Mouse (Mus musculus) thymus, adult 2 months (tissue): ENCODE measurements at regions not wholly inside any gene's neighbourhood (a gene's known extent, or its start where the extent isn't known, plus 50 kb on each side); places are given as distances from the start of the nearest gene placed in this dataset.

Source experiments
- DNase-seq: peaks from one replicate; pipeline ENCODE4 v3.0.0; 2021
- H3K27ac ChIP-seq: fragments of 200-500 bp; 2 replicates; pipeline ENCODE4 v1.5.1; 2012; ENCODE audit warnings: low read length, control low read depth; ENCODE audit not compliant: control insufficient read depth, insufficient read depth
- H3K27me3 ChIP-seq: fragments of 200-500 bp; 2 replicates; pipeline ENCODE4 v1.6.1; 2012; ENCODE audit warnings: mild to moderate bottlenecking, low read length, moderate library complexity, mixed read lengths; ENCODE audit not compliant: control insufficient read depth, insufficient read depth
- H3K36me3 ChIP-seq: fragments of 200-500 bp; 2 replicates; pipeline ENCODE4 v1.6.1; 2012; ENCODE audit warnings: mild to moderate bottlenecking, low read length, moderate library complexity; ENCODE audit not compliant: control insufficient read depth, insufficient read depth
- H3K4me1 ChIP-seq: fragments of 200-500 bp; replicated peaks from 2 replicates; pipeline ENCODE4 v1.6.1; 2012; ENCODE audit warnings: low read length; ENCODE audit not compliant: control insufficient read depth, insufficient read depth
- H3K4me3 ChIP-seq: fragments of 200-500 bp; 2 replicates; pipeline ENCODE4 v1.5.1; 2012; ENCODE audit warnings: mild to moderate bottlenecking, low read length, control low read depth, moderate library complexity; ENCODE audit not compliant: control insufficient read depth, insufficient read depth
- CTCF ChIP-seq: fragments of 200-500 bp; IDR thresholded peaks from 2 replicates; pipeline ENCODE4 v1.5.1; 2012; ENCODE audit warnings: mild to moderate bottlenecking, control low read depth, low read length, moderate library complexity, borderline replicate concordance; ENCODE audit not compliant: control insufficient read depth, poor library complexity, insufficient read depth; ENCODE audit errors: extremely low read depth
- POLR2A ChIP-seq: fragments of 200-500 bp; IDR thresholded peaks from 2 replicates; pipeline ENCODE4 v1.6.1; 2012; ENCODE audit warnings: mild to moderate bottlenecking, low read length, control low read depth, moderate library complexity; ENCODE audit not compliant: control insufficient read depth, poor library complexity, insufficient read depth; ENCODE audit errors: extremely low read depth
- WGBS: fragments of 180-500 bp; shearing (Covaris S2); methylation state at CpG from one replicate; pipeline ENCODE4 v1.1.7; 2018; 5-methylcytosine and 5-hydroxymethylcytosine counted together

- H3K4me1 ChIP-seq, result no peaks in the 10 kb centered on the region
- WGBS, result 78% methylated on average over 1 of the region's 1 CpGs
- no peaks in the 10 kb centered on the region for H3K36me3 ChIP-seq
- no peak for TF ChIP-seq CTCF
- no peak for TF ChIP-seq POLR2A
- no peak overlapping the region for H3K4me3 ChIP-seq
- H3K27ac ChIP-seq, result no peak overlapping the region
- no peaks in the 10 kb centered on the region for H3K27me3 ChIP-seq
- DNase-seq, result no peak
These were observed 138.3 kb downstream of the Otol1 start for GRCm38 (mm10) chr3:70145728-70146127.

GRCm38 (mm10) chr3:70151156-70151555 lies 143.7 kb downstream of the Otol1 start:
- DNase-seq, result no peak
- H3K4me3 ChIP-seq, result no peak overlapping the region
- no peaks in the 10 kb centered on the region for H3K36me3 ChIP-seq
- H3K27me3 ChIP-seq, result no peaks in the 10 kb centered on the region
- H3K4me1 ChIP-seq, result no peaks in the 10 kb centered on the region
- 86% methylated on average over 5 of the region's 5 CpGs for WGBS
- TF ChIP-seq POLR2A (no peak), CTCF (no peak)
- H3K27ac ChIP-seq, result no peak overlapping the region

- Histone ChIP-seq H3K4me3 (no peak overlapping the region), H3K27ac (no peak overlapping the region), H3K36me3 (no peaks in the 10 kb centered on the region), H3K4me1 (no peaks in the 10 kb centered on the region), H3K27me3 (no peaks in the 10 kb centered on the region)
- 89% methylated on average over 9 of the region's 9 CpGs for WGBS
- TF ChIP-seq CTCF (no peak), POLR2A (no peak)
- no peak for DNase-seq
These were observed 152.6 kb downstream of the Otol1 start for GRCm38 (mm10) chr3:70160043-70160442.

DNA sequence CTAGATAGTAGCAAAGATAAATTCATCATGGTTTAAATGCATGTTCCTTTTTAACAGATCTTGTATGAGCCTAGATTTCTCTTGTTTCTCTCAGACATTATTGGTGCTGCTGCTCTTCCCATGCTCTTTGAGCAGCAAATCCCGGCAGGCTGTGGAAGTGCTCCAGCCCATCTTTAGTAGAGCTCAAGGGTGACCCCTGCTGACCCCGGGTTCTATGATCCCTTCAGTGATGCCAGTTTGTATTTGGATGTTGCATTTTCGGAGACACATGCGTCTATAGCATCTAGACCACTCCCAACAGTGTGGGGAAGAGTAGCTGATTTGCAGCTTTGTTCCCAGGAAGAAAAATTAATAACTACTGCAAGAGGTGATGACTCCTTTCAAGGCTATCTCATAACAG lies 164.3 kb downstream of the Otol1 start:
- Histone ChIP-seq H3K27me3 (no peaks in the 10 kb centered on the region), H3K36me3 (no peaks in the 10 kb centered on the region), H3K4me3 (no peak overlapping the region), H3K4me1 (no peaks in the 10 kb centered on the region), H3K27ac (no peak overlapping the region)
- TF ChIP-seq CTCF, result no peak
- no peak for TF ChIP-seq POLR2A
- no peak for DNase-seq
- WGBS, result 54% methylated on average over 4 of the region's 4 CpGs

DNA sequence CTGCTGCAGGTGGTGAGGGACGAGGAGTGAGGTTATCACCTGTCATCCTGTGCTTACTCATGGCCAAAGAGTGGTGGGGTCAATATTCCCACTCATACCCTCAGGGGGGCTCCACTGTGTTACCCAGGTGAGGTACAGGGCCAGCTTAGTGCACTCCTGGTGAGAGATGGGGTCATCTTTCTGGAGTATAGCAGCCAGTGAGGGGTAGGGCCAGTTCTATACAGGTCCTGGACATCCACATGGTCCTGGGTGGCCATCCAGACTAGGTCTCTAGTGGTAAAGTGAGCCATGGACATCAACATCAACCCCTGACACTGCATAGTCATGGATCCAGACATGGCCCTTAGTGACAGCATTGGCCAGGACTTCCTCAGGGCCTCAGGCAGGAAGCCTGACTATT lies 169.0 kb downstream of the Otol1 start:
- 91% methylated on average over 1 of the region's 1 CpGs for WGBS
- Histone ChIP-seq H3K4me1 (no peaks in the 10 kb centered on the region), H3K36me3 (no peaks in the 10 kb centered on the region), H3K4me3 (no peak overlapping the region), H3K27me3 (no peaks in the 10 kb centered on the region), H3K27ac (no peak overlapping the region)
- TF ChIP-seq POLR2A (no peak), CTCF (no peak)
- no peak for DNase-seq

- DNase-seq, result no peak
- Histone ChIP-seq H3K4me1 (no peaks in the 10 kb centered on the region), H3K36me3 (no peaks in the 10 kb centered on the region), H3K27me3 (no peaks in the 10 kb centered on the region), H3K4me3 (no peak overlapping the region), H3K27ac (no peak overlapping the region)
- TF ChIP-seq POLR2A (no peak), CTCF (no peak)
- WGBS, result 66% methylated on average over 3 of the region's 3 CpGs
These were observed 174.2 kb downstream of the Otol1 start for GRCm38 (mm10) chr3:70181611-70182010.

DNA sequence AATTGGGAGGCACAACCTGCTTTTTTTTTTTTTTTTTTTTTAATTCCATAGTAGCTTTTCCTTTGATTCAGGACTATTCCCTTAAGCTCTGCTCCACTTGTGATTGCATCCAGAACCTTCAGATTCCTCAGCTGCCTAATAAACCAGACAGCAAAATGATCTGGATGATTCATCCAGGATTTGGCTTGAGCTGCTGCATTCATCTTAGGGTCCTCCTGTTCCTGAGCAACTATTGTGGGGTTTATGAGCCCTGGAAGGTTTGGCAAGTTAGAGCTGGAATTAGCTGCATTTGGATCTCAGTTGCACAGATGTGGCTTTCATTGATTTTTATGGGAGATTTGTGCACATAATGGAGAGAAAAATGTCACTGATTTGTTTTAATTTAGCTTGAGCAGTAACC lies 183.3 kb downstream of the Otol1 start:
- no peak for DNase-seq
- TF ChIP-seq POLR2A (no peak), CTCF (no peak)
- no peaks in the 10 kb centered on the region for H3K4me1 ChIP-seq
- H3K27me3 ChIP-seq, result no peaks in the 10 kb centered on the region
- no peak overlapping the region for H3K4me3 ChIP-seq
- no peak overlapping the region for H3K27ac ChIP-seq
- H3K36me3 ChIP-seq, result no peaks in the 10 kb centered on the region
